Mouse (Mus musculus) mouse embryonic stem cell (cell line): ENCODE measurements around the gene Ankrd66.

Experiments used
- in situ Hi-C, 2 experiments: fragments of 300-500 bp; cut with MboI; formaldehyde crosslinking; loops; 1 replicate in 1 of 2; 3 replicates in 1 of 2; pipeline ENCODE4 v1.14.3; 2019 to 2020; ENCODE audit warnings: low sequenced_read_pairs in 2 of 2, low pct_unique_long_range_greater_than_20kb in 1 of 2, mixed read lengths in 1 of 2; ENCODE audit not compliant: unreplicated experiment in 1 of 2

The Ankrd66 gene

GRCm38 (mm10) chr17:43488439-43489151 is 54.8 kb downstream of the Ankrd66 start:
- in situ Hi-C loops, result no loop called here

- in situ Hi-C loops, result no loop called here
These were observed 57.5 kb downstream of the Ankrd66 start for GRCm38 (mm10) chr17:43485982-43486381.
